Mouse (Mus musculus) regulatory T cell (primary cell): Measurements from ENCODE around the gene Nrbp1.

Experiments
- in situ Hi-C: fragments of 300-600 bp; cut with MboI, MseI; formaldehyde crosslinking; loops from one replicate; pipeline ENCODE4 v1.15.1; 2025; ENCODE audit warnings: high pct_unique_total_duplicates

Nrbp1 gene

GRCm38 (mm10) chr5:31255381-31255780 is 14.7 kb downstream of the Nrbp1 start:
- in situ Hi-C loops: no loop called here

- in situ Hi-C loops: no loop called here
Measured at GRCm38 (mm10) chr5:31255971-31256370, 15.3 kb downstream of the Nrbp1 start.

GRCm38 (mm10) chr5:31257616-31258015 is 17.0 kb downstream of the Nrbp1 start:
- in situ Hi-C loops: no loop called here

GRCm38 (mm10) chr5:31266101-31266500 is 25.4 kb downstream of the Nrbp1 start:
- in situ Hi-C loops: no loop called here

GRCm38 (mm10) chr5:31267686-31268085 is 27.0 kb downstream of the Nrbp1 start:
- in situ Hi-C loops: no loop called here

GRCm38 (mm10) chr5:31273018-31273417 is 32.4 kb downstream of the Nrbp1 start:
- in situ Hi-C loops: no loop called here

- in situ Hi-C loops: no loop called here
Measured at GRCm38 (mm10) chr5:31279245-31279988, 38.8 kb downstream of the Nrbp1 start.

- in situ Hi-C loops: no loop called here
Measured at GRCm38 (mm10) chr5:31288225-31288624, 47.6 kb downstream of the Nrbp1 start.

- in situ Hi-C loops: no loop called here
Measured at GRCm38 (mm10) chr5:31288655-31289054, 48.0 kb downstream of the Nrbp1 start.

- in situ Hi-C loops: loop anchor here (5.0 kb wide), 1 partner anchor 87 kb away; the partner anchor contains the start of gene Zfp513
Measured at GRCm38 (mm10) chr5:31289626-31290230, 49.1 kb downstream of the Nrbp1 start.

- in situ Hi-C loops: loop anchor here (5.0 kb wide), 1 partner anchor 88 kb away; the partner anchor contains the start of gene Zfp513
Measured at GRCm38 (mm10) chr5:31290521-31291360, 50.1 kb downstream of the Nrbp1 start, which contains the start of gene Ift172. Gene Ift172, minus strand, starts transcription at chr5:31291116.

GRCm38 (mm10) chr5:31291361-31291688 is 50.7 kb downstream of the Nrbp1 start:
- in situ Hi-C loops: loop anchor here (5.0 kb wide), 1 partner anchor 89 kb away; the partner anchor contains the start of gene Zfp513

- in situ Hi-C loops: loop anchor here (5.0 kb wide), 1 partner anchor 93 kb away; the partner anchor contains the start of gene Zfp513
Measured at GRCm38 (mm10) chr5:31294964-31295605, 54.4 kb downstream of the Nrbp1 start.

- in situ Hi-C loops: no loop called here
Measured at GRCm38 (mm10) chr5:31295606-31296141, 55.0 kb downstream of the Nrbp1 start, which contains the start of gene Fndc4. Gene Fndc4, minus strand, starts transcription at chr5:31296080.

GRCm38 (mm10) chr5:31297047-31297757 is 56.5 kb downstream of the Nrbp1 start, which contains the start of gene Gckr:
Gene Gckr, plus strand, starts transcription at chr5:31297443.
- in situ Hi-C loops: no loop called here

GRCm38 (mm10) chr5:31297981-31298380 is 57.3 kb downstream of the Nrbp1 start:
- in situ Hi-C loops: no loop called here

- in situ Hi-C loops: no loop called here
Measured at GRCm38 (mm10) chr5:31298486-31298885, 57.8 kb downstream of the Nrbp1 start.
